Mouse (Mus musculus) adrenal gland, adult (tissue): ENCODE results near the gene Gpsm1.

Source experiments
- DNase-seq, 2 experiments: peaks; one replicate each; pipeline ENCODE4 v3.0.0; 2022 to 2023; ENCODE audit warnings: low spot score in 1 of 2; ENCODE audit not compliant: inconsistent age in 2 of 2

The Gpsm1 gene

DNA sequence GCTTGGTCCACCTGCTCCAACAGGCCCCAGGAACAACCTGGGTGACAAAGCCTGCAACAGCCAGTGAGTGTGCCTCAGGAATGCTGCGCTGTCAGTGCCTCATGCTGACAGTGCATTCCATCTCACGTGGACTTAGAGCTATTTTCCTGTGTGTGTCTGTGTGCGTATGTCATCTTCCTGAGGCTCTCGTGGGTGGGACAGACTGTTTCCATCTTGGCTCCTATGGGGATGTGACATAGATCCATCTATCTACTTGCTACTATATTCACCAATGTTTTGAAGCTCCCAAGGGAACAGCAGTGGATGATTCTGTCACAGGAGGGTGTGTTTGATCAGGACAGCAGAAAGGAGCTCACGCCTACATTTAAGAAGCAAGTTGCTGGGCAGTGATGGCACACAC is 3.4 kb upstream of the Gpsm1 start:
- no peak for DNase-seq

DNA sequence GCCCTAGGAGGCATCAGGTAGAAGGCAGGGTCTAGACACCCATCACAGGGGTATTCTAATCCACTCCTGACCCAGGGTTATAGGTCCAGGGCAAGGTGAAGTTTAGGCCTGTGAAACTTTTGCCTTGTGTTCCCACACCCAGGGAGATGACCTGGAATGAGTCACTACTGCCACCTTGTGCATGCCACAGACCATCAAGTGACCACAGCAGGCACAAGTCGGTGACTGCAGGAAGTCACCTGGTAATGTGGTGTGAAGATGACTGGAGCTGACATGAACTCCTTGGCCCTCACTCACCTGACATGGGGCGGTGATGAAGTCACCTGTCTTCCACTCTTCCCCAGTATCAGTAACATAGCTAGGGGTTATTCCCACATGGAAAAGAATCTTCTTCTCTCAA is 2.5 kb upstream of the Gpsm1 start:
- peak in 1 of 2 experiments; percentile 31 for DNase-seq

DNA sequence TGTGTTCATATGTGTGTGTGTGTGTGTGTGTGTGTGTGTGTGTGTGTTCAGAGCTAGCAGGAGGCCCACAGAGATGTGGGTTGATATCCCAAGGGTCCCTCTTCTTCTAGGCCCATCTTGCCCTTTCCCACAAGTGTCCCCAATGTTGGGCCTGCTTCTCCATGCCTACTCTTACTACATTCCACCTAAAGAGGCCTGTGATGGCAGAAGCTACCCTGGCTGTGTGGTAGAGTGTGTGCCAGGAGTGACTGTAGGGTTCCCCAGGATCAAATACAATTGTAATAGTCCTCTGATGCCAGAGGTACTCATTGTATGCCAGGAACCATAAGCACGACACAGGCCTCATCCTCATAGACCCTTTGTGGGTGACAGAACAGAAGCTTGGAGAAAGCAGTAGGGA is 1.9 kb upstream of the Gpsm1 start:
- no peak for DNase-seq

DNA sequence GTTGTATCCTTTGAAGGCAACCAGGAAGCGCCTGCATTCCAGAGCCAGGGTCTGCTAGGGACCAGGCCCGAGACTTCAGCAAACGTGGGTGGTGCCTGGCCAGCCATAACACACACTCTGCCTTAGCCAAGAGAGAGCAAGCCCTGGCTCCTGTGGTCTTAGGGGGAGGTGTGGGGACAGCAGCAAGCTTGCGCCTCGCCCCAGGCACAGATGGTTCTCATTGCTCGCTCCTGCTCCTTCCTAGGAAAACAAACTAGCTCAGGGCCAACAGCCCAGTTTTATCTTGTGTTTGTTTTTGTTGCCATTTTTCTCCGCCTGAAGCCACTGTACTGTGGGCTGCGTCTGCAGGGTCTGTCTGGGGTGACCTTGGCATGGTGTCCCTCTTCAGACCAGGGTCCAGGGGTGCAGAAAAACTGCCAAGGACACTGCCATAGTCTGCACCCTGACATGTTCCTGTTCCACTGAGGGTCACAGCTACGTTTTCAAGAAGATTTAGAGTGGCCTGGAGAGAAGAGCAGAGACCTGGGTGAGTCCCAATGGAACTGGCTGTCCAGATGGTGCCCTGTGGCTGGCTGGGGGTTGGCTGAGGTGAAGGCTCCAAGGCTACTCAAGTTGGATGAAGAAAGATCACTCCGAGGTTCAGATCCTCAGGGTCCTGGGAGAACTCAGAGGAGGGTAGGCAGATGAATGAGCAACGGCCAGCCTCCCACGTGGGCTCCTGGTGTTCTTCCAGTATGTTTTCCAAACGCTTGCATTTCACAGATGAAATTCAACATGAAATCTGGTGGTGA is 839 bp upstream of the Gpsm1 start:
- DNase-seq, result peak; percentile 60 to 64

DNA sequence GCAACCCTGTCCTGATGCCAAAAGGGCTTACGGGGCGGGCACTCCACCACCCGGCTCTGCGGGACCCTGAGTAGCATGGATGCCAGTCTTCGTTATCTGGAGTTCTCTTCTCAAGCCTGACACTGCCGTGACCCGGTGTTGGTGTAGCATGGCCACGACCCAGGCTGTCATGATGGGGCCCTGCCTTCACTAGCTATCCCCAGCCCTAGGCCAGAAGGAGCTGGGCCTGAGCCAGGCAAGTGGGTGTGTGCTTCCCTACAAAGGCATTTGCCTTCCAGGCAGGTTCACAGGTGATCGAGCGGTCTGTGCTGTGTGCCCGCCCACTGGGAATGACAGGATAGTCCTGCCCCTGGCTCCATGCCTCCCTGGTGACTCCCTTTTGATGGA is 603 bp downstream of the Gpsm1 start:
- DNase-seq, result peak in 1 of 2 experiments; percentile 64

DNA sequence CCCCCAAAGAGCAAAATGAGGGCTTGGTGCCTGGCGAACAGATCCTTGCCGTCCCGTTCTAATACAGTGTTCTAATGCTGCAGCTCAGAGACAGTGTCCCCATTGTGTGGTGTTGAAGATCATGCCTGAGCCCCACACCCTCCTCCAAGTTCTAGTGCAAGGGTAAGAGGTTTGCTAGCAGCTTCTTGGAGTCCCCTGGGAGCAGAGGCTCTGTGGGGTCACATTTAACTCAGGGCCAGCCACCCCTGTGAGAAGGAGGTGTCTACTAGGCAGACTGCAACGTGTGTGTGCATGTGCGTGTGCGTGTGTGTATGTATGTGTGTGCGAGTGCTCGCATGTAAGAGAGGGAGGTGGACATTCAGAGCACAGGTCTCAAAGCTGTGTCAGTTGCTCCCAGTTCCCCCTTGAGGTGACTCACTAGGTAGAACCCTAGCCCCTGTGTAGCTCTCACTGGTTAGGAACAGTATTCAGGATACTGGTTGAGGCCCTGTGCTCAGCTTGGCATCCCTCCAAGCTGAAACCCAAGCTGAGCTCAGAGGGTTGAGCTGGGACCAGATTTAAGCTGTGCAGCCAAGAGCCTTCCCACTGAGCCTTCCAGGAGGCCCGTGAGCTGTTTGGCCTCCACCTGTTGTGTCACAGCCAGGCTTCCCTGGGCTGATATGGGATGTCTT is 1.4 kb downstream of the Gpsm1 start:
- DNase-seq, result peak; percentile 27 to 42

DNA sequence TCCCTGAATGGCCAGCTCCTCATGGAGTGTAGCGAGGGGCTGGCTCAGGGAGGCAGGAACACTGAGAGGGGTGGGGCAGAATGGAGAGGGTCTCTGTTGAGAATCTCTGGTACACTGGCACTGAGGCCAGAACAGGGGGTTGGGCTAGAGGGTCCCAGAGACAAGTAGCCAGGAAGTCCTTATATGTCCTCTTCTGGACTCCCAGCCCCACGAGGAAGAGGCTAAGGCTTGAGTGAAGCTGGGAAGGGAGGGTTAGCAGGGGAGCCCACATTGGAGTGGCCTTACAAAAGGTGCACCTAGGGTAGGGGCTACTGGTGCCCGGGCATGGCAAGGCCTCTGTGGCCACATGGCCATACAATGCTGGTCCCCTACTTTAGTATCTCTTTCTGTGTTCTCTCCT is 2.1 kb downstream of the Gpsm1 start:
- no peak for DNase-seq

DNA sequence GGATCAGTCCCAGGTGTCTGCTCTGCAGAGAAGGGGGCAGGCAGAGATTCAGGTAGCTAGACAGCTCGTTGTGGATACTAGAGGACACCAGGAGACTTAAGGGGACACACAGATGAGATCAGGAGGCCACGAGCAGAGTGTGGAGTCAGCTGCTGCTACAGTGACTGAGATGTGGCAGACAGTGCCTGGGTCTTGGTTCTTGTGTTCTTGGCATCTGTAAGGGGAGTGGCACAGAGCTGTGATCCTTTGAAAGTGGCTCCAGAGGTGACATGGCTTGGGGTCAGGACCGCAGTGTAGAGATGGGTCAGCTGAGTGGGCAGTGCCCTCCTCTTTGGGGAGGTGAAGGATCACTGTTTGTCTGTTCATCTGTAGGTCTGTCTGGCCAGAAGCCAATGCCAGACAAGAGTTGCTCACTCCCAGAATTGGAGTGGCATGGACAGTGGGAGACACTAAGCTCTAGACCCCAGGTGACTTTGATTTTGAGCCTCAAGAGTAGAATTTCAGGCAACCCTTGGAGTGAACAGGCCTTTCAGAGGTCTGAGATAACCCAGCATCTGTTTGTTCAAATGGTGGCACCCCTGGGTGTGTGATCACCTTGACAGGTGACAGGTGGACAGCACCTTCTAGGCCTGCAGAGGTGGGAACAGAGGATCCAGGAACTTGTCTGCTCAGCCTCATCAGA is 2.8 kb downstream of the Gpsm1 start:
- no peak for DNase-seq

DNA sequence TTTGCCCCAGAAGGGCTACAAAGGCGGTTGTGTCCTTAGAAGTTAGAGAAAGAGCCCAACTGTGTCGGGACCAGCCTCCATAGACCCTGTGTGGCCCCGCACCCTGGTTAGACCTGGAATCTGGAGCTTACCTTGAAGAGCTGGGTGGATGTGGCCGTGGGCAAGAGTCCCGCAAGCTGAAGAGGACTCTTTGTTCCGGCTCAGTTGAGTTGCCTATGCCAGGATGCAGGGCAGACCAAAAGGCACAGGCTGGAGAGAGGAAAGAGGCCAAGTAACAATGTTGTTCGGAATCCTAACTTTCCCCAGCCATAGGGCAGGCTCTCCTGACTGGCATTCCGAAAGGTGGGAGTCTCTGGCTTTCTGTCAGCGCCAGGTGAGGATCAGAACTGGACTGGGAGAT is 3.8 kb downstream of the Gpsm1 start:
- no peak for DNase-seq

DNA sequence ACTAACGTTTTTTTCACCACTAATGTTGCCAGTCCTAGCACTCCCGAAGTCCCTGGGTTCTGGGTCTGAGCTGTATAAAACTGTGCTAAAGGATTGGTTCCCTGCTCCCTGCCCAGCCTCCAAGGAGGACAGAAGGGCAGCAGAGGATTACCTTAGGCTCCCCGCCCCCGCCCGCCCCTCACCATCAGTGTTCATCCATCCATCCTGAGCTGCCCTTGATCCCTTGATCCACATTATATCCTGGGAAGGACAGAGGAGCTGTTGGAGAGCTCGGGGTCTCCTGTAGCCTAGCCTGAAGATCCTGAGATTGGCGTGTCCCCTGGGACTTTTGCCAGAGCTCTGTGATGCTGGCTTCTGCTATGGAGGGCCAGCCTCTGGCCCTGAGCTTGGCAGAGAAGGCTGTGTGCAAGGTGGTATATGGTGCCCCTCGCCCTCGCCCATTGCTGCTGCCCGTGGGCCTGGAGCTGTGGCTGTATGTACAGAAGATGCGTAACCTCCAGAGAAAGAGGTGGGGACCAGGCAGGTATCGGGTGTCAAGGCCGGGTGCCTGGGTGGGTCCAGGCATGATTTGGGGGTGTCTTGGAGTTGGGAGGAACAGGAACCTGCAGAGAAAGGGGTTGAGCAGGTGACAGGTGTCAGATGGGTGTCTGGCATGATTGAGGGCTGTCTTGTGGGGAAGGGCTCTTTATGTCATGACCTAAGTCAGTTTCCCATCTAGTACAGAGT is 4.4 kb downstream of the Gpsm1 start:
- no peak for DNase-seq

DNA sequence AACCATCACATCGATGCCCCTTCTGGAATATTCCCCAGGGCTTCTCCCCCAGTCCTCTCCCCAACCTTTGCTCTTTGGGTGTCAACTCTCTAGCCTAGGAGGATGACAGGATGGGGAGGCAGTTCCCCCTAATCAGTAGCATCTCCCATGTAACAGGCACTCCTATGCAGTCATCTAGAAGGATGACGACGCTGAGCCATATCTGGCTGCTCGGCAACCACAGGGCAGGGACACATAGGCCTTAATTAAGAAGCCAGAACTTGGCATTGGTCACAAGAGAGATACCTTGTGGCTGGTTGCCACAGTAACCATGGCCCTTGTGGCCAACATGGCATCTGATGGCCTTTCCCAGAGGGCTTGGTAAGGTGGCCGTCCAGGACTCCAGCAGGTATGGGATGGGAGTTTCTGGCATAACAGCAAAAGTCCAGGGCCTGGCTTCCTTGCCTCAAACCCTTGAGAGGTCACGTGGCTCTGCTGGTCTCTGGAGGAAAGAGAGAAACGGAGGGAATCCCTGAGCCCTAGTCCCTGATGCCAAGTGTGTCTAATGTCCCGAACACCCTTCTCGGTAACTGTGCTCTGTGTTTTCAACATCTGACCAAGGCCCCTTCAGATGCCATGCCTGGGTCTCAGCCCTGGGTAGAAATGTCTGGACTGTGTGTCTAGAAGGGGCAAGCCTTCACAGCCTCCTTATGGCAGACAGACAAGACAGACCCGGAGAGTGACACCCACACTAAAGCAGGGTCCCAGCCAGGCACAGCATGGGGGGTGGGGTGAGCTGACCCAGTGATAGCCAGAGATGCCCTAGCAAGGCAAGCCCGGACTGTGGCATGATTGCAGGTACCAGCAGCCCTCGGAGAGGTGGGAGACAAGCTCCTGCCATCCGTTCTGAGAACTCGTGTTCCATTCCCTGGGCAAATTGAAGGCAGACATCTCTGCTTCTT is 5.2 kb downstream of the Gpsm1 start:
- no peak for DNase-seq

DNA sequence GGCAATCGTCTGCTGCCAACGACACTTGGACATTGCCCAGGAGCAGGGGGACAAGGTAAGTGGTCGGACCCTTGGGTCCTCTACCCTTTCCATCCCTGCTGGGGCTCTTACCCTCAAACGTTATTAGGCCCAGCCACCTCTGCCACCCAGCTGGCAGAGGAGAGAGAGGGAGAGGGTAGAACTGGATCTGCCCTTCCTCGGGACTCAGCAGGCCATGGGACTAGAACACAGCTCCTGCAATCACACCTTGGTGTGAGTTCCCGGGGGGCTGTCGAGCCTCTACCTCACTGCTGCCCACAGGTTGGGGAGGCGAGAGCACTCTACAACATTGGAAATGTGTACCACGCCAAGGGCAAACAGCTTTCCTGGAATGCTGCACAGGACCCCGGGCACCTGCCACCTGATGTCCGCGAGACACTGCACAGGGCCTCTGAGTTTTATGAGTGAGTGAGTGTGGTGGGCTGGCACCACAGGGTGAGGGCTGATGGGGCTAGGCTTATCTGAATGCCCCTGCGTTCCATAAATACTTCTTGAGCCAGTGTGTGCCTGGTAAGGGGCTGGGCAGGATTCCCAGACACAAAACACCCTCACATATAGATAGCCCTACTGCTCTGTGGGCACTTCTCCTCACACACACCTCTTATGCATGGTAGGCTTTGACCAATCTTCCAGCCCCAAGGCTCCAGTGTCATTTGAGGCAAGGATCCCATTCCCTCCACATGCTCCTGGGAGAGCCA is 8.4 kb downstream of the Gpsm1 start:
- peak; percentile 11 to 46 for DNase-seq

DNA sequence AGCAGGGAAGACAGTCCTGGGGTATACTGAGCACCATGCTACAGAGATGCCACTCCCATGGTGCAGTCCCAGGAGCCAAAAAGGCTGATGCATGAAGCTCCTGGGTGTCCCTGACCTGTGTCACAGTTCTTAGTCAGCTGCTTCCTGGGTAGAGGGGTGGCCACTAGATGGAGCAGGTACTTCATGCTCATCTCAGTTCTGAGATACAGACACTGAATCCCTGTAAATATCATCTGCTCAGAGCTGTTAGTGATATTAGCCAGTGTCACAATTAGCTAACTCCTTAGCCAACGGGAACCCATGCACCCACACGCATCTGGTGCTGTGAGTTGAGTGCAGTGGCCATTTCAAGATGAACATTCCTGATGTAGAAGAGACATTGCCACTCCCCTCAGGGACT is 9.6 kb downstream of the Gpsm1 start:
- DNase-seq, result peak; percentile 83 to 90

DNA sequence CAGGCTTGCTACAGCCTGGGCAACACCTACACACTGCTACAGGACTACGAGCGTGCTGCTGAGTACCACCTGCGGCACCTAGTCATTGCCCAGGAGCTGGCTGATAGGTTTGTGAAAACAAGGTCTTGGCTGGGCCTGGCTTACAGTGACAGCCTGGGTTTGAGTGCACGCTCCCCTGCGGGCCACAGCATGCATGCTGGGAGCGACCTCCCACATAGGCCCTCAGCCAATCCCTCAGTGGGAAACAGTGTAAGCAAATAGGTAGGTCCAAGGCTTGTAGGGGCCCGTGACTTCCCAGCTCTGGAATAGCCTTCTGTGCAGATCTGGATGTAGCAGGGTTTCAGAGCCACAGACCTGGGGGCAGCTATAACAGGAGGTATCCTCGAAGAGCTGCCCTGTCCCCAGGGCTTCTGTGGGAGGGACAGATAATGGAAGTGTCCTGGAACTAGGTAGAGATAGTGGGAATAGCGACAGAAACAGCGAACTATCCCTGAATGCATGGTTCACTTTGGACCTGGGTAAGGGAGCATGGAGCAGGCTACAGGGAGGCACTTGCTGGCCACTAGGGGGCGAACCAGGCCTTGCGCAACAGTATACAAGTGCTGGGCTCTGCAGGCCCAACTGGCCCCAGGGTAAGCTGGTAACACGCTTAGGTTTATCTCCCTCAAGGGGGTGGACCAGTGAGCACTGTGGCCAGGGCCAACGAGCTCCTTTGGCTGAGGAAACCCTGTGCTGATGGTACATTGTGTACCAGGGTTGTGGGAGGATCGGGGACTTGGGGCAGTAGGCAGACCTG is 10.3 kb downstream of the Gpsm1 start:
- DNase-seq, result peak; percentile 76 to 86

DNA sequence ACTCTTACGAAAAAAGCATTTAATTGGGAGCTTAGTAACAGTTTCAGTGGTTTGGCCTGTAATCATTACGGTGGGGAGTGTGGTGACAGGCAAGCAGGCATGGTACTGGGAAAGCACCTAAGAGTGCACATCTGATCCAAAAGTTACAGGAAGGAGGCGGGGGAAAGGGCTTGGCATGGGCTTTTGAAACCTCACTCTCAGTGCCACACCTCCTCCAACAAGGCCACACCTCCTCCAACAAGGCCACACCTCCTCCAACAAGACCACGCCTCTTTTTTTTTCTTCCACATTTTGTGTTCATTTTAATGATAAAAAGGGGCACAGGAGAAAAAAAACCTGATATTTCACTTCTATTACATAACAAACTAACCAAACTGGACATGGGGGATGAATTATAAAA is 12.5 kb downstream of the Gpsm1 start:
- DNase-seq, result peak; percentile 26 to 51

DNA sequence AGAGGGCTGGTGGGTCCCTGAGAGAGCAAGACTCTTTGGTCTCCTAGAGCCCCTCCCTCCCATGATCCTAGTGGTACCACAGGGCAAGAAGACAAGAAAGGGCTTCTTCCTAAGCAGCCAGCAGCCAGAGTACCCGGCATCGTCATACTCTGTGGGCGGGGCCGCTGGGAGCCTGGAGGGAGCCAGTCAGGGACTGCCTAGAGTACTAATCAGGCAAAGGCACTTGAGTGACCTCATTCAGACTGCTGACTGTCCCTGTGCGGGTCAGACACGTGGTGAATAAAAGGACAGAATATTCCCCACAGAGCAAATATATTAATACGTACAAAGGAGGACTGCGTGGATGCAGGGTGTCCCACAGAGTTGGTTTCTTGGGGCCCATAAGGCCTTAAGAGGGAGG is 14.1 kb downstream of the Gpsm1 start:
- DNase-seq, result peak; percentile 83 to 87

DNA sequence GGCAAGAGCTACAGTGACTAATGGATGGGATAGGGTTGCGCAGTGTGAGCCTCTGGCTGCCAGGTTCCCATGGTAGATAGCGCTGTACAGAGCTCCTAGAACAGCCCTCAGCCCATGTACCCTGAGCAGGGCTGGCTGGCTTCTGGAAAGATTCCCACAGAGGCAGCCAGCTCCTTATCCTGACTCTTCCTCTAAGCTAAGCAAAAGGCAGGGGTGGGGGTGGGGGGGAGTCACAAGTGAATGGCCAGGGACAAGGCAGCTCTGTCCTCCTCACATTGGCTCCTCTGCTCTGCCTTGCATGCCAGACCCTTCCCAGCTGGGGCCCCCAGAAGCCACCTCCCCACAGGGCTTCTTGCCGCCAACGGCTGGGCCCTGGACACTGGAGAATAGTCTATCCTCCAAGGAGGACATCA is 14.7 kb downstream of the Gpsm1 start:
- DNase-seq, result no peak

DNA sequence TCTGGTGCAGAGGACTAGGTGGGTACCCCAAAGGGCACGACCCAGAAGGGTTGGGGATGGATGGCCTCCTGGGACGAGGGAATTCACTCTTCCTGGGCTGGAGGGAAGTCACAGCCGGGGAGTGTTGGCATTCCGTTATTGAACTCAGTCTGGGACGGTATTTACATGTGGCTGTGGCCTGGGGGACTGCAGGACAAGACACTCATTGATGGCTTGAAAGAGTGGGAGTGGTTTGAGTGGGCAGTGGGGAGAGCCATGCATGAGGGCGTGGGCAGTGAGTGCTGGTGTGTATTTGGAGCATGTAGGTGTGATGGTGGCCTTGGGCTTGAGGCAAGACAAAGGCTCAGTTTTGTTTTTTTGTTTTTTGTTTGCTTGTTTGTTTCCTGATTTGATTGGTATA is 15.4 kb downstream of the Gpsm1 start:
- DNase-seq, result no peak
